ENCODE assay signal across 19 mouse cellular contexts in the genomic region with DNA sequence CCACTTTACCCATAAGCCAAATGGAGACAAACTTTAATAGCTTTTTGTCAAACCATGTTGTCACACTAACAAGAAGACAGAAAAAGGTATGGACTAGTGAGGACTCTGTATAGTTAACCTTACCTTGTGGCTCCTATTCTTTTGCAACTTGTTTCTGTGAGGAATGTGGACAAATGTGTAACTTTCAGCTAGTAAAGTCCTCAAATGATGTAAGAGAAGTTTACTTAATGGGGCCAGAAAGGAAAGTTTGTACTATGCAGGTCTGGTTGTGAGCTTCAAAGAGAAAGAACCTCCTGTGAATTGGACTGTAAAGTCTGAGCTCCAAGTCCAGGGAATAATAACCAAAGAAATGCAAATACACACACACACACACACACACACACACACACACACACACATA.
"Had no signal": no experiment of that assay in that cellular context is flagged by ENCODE, and none has a peak within 500 bp of the region (broad histone marks: within the 10 kb centered on the region; RNA-seq: fewer than 3 reads in every experiment).

No protein-coding gene starts in this region.

- H3K27ac ChIP-seq: midbrain, embryonic 10.5 days; midbrain, embryonic 12.5 days; neural tube, embryonic 13.5 days; neural tube, embryonic 15.5 days had no signal

- H3K4me3 ChIP-seq: midbrain, embryonic 10.5 days; midbrain, embryonic 12.5 days; myocyte; neural tube, embryonic 13.5 days; neural tube, embryonic 15.5 days had no signal

- H3K36me3 ChIP-seq: midbrain, embryonic 10.5 days; midbrain, embryonic 12.5 days; neural tube, embryonic 13.5 days; neural tube, embryonic 15.5 days had no signal

- H3K4me2 ChIP-seq: lung, embryonic 14.5 days; midbrain, embryonic 12.5 days; neural tube, embryonic 13.5 days; neural tube, embryonic 15.5 days had no signal

- H3K4me1 ChIP-seq: midbrain, embryonic 10.5 days; midbrain, embryonic 12.5 days; neural tube, embryonic 13.5 days; neural tube, embryonic 15.5 days had no signal

- DNase-seq: lung, adult 18-20 months; lung, postnatal 10 days; lung, postnatal 4 days; midbrain, embryonic 14.5 days; retina, postnatal 1 day; right cerebral cortex, adult 18-20 months; right cerebral cortex, postnatal 25 days; right cerebral cortex, postnatal 4 days; spleen, adult 18-20 months; thymus, adult 18-20 months; thymus, postnatal 14 days; thymus, postnatal 36 days had no signal

- H3K27me3 ChIP-seq: midbrain, embryonic 12.5 days; neural tube, embryonic 13.5 days; neural tube, embryonic 15.5 days had no signal

- H3K9ac ChIP-seq: lung, embryonic 14.5 days; midbrain, embryonic 12.5 days; neural tube, embryonic 13.5 days; neural tube, embryonic 15.5 days had no signal

- ATAC-seq: midbrain, embryonic 16.5 days had no signal

- H3K9me3 ChIP-seq: midbrain, embryonic 10.5 days; midbrain, embryonic 12.5 days; neural tube, embryonic 13.5 days; neural tube, embryonic 15.5 days had no signal
